Mouse (Mus musculus) E14TG2a.4 (cell line): Measurements from ENCODE around the gene Tet2.

ENCODE experiments used
- CTCF ChIP-seq: conservative IDR thresholded peaks from 2 replicates; pipeline ENCODE4 v1.5.1; 2014; ENCODE audit warnings: low read length
- NANOG ChIP-seq: IDR thresholded peaks from 2 replicates; pipeline ENCODE4 v1.6.1; 2014; ENCODE audit warnings: borderline replicate concordance, low read length, mixed read lengths

DNA sequence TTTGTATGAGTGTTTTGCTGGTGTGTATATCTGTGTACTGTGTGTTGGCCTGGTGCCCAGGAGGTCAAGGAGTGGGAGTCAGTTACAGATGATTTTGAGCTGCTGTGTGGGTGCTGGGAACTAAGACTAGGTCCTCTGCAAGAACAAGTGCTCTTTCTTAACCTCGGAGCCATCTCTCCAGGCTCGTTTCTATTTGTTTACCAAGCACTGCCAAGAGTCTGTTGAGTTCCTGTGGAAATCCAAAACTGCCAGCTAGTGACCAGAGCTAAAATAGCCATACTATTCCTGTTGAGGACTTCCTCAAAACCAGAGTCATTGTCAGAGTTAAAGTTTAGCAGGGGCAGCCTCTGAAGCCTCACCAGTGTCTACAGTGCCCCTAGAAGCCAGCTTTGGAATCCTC lies 1.9 kb upstream of the Tet2 start:
- TF ChIP-seq CTCF = no peak
- TF ChIP-seq NANOG = no peak
